Mouse (Mus musculus) layer of hippocampus, adult 9-10 months (tissue): ENCODE measurements around the gene Sh2b2.
A peak's percentile ranks its signal among the peaks of the same experiment; 100 is the strongest.

Experiments used
- DNase-seq: peaks from one replicate; pipeline ENCODE4 v3.0.0; 2022; ENCODE audit warnings: low spot score

Gene Sh2b2

GRCm38 (mm10) chr5:136246452-136246838 is at the start of gene Sh2b2:
TSS of gene Sh2b2 (minus strand) at chr5:136246556.
- no peak for DNase-seq

DNA sequence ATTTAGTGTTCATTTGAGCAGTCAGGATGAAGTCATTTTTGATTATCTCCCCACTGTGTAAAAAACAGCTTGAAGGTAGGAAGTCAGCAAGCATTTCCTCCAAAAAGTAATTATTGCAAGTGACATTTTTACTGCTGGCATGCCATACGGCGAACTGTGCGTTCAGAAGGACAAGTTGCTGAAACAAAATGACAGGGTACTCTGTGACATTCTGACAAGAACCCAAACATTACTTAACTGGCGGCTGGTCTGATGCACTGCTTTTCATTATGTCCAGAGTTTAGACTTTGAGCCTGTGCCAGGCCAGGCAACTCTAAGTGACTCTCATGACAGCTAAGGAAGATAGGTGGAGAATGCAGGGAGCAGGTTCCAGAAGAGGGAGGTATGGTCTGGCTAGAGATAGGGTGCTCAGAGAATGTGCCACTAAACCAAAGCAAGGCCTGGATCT is 46.6 kb upstream of the Sh2b2 start:
- DNase-seq, result no peak

DNA sequence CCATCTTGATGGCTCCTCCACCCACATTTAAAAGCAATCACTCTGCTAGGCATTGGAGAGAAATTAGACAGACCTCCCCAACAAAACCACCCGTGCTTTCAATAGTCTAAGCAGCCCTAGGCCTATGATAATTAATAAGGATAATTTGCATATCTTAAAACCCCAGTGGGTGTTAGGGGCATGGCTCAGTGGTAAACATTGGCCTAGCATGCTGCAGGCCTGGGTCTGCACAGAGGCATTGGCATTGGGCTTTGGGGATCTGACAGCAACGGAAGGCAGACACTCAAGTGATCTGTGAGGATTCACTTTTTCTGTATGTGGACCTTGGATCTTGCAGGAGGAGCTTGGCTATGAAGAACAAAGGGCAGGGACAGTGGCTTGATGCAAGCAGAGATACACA is 46.0 kb upstream of the Sh2b2 start:
- no peak for DNase-seq

DNA sequence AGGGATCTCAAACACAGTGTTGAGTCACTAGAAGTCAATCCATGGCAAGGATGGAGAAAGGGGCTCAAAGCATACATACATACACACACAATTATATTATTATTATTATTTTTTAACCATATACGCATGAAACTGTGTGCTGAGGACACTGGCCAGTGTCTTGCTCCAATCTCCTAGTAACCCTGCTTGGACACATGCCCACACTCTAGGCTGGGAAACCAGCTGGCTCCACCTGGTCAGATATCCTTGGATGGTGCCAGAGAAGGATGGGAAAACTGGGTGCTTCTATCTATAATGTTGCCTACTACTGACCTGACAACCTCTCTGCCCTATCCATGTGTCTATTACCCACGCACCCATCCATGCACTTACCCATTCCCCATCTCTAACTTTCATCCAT is 45.2 kb upstream of the Sh2b2 start:
- no peak for DNase-seq

GRCm38 (mm10) chr5:136289776-136290175 is 43.4 kb upstream of the Sh2b2 start:
- no peak for DNase-seq

DNA sequence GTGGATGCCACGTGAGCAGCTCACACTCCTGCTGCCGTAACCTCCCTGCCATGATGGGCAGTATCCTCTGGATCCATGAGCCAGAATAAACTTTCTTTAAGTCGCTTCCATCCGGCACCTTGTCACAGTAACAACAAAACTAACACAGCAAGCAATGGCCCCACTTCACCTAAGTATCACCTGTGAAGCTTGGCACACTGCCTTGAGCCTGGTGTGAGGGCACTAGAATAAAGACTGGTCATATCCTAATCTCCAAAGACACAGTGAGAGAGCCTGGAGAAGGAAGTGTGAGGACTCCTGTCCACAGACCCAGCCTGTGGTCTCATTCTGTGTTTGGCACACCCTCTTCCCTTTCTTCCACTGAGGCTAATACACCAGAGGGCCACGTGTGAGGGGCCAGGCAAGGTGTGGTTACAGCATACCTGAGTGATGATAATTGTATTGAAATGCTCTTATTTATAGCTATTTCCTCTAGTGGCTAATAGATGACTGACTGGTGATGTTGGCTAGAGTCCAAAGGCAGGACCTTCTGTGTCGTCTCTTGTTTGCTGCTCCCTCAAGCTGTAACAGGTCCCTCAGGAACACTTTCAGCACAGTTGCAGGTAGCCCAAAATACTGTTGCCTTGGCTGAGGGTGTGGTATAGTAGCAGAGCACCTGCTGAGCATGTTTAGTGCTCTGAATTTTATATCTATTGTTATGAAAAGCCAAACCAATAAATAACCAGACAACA is 42.2 kb upstream of the Sh2b2 start:
- DNase-seq, result no peak

- DNase-seq, result no peak
These were observed 40.2 kb upstream of the Sh2b2 start for GRCm38 (mm10) chr5:136286566-136286965.

DNA sequence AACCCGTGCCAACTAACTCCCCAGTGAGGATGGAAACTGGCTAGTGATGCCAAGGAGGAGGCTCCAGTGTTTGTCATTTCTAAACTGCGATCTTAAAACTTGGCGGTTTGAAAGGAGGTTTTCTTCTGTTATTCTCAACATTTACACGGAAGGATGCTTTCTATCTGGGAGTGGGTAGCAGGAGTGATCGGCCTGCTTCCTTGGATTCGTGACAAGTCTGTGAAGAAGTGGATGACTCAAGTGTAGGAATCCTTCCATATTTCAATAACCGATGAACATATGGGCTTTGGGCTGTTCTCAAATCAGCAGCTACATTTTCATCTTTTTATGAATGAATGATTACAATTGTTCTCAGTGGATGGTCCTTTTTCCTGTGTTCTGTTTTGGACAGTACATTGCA is 38.8 kb upstream of the Sh2b2 start:
- peak; percentile 15 for DNase-seq

- no peak for DNase-seq
These were observed 35.0 kb upstream of the Sh2b2 start for GRCm38 (mm10) chr5:136281351-136281750.

- no peak for DNase-seq
These were observed 28.4 kb upstream of the Sh2b2 start for GRCm38 (mm10) chr5:136274739-136275138.

GRCm38 (mm10) chr5:136269937-136270336 is 23.6 kb upstream of the Sh2b2 start:
- DNase-seq, result no peak

GRCm38 (mm10) chr5:136266077-136266476 is 19.7 kb upstream of the Sh2b2 start:
- DNase-seq, result no peak

DNA sequence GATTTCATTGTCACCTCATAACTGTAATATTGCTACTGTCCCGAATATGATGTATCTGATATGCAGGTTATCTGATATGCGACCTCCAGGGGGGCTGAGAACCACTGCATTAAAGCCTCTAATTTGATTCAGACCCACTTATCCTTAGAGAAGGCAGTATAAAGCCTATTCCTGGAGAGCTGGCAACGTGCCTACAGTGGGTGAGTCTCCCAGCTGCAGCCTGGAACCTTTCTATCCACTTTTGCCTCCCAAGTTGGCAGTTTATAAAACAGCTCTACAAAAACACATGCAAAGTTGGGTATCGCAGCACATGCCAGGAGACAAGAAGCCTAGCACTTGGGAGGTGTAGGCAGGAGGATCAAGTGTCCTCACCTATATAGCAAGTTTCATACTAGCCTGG is 17.0 kb upstream of the Sh2b2 start:
- no peak for DNase-seq

DNA sequence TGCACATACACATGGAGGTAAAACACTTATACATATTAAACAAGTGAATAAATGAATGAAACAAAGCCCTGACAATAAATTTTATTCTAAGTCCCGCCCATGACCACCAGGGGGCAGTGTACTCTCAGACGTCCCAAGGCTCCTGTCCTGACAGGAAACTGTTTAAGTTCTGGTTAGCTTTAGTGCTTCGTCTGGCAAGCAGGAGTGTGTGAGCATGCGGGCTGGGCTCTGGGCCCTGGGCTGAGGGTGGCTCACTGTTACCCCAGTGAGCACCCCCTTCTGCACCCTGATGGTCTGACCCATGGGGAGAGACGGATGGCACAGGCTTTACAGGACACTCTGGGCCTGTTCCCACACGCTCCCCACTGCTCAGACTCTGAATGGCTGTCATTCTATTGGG is 12.6 kb upstream of the Sh2b2 start:
- DNase-seq, result peak; percentile 40

DNA sequence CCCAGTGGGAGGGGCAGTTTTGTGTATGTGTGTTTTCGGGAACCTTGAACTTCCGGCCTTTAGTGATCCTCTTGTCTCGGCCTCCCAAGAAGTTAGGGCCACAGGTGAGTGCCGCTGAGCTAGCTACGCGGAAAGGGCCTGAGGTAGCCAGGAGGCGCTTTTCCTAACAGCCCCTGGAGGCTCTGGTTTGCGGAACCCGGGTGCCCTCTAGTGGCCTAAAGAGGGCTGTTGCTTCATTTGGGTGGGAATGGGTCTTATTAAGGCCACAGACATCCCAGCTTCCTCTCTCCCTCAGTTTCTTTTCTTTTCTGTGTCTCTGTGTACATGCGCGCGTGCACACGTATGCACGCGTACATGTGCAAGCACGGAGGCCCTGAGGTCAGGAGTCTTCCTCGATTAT is 6.5 kb upstream of the Sh2b2 start:
- DNase-seq, result peak; percentile 71

DNA sequence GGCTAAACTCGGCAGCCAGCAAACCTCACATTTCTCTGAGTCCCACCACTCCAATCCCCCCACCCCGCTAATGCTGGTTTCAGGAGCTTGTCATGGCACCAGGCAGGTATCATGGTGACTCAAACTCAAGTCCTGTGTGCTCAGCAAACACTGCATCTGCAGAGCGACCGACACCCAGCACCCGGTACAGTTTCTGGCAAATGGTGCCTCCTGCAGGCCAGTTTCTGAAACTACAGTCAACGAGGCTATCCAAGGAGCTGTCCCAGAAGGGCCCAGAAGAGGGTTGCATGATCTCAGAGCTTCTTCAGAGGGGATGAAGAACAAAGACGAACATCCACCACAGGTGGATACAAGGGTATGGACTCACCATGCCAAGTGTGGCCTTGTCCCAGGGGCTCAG is 4.6 kb upstream of the Sh2b2 start:
- DNase-seq, result no peak

- DNase-seq, result no peak
These were observed 2.1 kb upstream of the Sh2b2 start for GRCm38 (mm10) chr5:136248441-136248840.

- no peak for DNase-seq
These were observed 560 bp downstream of the Sh2b2 start for GRCm38 (mm10) chr5:136245541-136246451.

DNA sequence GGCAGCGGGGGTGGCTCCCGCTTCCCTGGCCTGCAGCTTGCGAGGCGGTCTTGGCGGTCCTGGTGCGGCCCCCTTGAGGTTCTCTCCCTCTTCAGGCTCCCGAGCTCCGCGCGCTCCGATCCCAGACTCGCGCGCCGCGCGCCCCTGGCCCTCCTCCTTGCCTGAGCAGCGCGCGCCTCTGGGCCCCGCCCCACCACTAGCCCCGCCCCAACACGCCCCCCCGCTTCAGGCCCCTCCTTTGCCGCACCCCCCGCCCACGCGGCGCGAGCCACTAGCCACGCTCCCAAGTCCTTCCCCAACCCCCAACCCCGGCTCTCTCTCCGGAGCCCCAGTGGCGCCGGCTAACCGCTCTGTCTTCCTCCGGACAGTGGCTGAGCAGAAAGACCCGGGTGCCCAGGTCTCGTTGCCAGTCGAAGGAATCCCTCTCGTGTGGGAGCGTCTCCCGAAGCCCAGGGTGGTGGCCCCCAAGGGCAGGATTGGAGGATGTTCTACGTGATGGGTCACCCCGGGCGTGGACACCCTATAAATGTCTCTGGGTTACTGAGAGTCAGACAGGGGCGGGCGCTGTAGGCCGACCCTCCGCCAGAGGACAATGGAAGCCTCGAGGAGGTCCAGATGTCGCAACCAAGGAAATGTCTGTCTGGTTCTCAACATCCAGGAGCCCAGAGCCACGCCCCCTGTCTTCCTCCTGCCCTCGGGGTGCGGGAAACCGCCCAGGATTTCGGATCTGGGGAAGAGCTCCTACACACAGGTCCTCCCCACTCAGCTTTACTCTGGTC is 1.4 kb downstream of the Sh2b2 start:
- peak; percentile 58 for DNase-seq

DNA sequence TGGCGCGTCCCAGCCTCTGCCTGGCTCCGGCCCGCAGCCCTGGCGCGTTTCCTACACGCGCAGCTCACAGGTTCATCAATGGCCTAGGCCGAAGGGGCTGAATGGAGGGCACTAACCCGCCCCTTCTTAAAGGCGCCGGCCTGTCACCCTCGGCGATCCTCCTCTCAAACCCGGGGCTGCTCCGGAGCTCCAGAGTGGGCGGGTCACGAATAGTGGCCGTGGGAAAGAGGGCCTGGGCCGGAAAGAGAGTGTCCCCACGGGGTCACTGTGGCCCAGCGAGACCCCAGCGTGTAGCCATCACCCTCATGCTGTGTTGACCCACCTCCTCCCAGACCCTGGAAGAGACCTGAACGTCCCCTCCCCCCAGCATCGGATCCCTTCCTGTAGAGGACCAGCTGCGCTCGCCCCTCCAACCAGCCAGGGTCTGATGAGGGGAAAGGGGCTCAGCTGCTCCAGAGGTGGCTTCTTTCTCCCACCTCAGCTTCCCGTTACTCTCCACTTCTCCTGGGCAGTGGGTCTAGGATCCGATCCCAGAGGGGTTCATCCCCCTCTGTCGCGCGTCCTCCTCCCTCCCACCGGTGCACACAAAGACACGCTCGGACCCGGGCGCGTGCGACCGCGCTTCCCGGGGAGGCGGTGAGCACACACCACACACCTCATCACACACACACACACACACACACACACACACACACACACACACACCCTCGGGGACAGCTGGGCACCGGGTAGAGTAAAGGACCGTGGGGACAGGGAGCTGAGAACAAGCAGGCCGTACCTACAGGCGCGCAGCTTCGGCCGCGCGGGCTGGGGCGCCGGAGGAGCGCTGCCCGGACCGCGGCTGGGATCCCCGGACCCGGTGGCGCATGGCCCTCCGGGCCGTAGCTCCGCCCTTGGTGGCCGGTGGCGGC is 2.2 kb downstream of the Sh2b2 start:
- no peak for DNase-seq

- DNase-seq, result no peak
These were observed 5.2 kb downstream of the Sh2b2 start for GRCm38 (mm10) chr5:136241161-136241560.
